Mouse (Mus musculus) urinary bladder, postnatal 25 days (tissue): ENCODE data around the gene Heca.
A peak's percentile ranks its signal among the peaks of the same experiment; 100 is the strongest.
"Not testable (repeated sequence)": the region's sequence is repeated elsewhere in the genome, so short reads cannot be mapped to it uniquely, and the experiment has no call there.

Experiments used
- DNase-seq: peaks from one replicate; pipeline ENCODE4 v3.0.0; 2022; ENCODE audit warnings: low spot score

The Heca gene

GRCm38 (mm10) chr10:17947960-17948730 lies at the start of gene Heca:
Gene Heca (minus strand): TSS chr10:17948067.
- DNase-seq = peak; percentile 84

- no peak for DNase-seq
Measured at GRCm38 (mm10) chr10:17990576-17990975, 42.7 kb upstream of the Heca start.

- DNase-seq = no peak
Measured at GRCm38 (mm10) chr10:17989136-17989535, 41.3 kb upstream of the Heca start.

GRCm38 (mm10) chr10:17987823-17988423 lies 40.1 kb upstream of the Heca start:
- no peak for DNase-seq

GRCm38 (mm10) chr10:17983313-17983712 lies 35.4 kb upstream of the Heca start:
- DNase-seq = no peak

GRCm38 (mm10) chr10:17966090-17966489 lies 18.2 kb upstream of the Heca start:
- DNase-seq = no peak

GRCm38 (mm10) chr10:17950761-17951160 lies 2.9 kb upstream of the Heca start:
- no peak for DNase-seq

GRCm38 (mm10) chr10:17947175-17947906 lies 526 bp downstream of the Heca start:
- DNase-seq = peak; percentile 65

- DNase-seq = not testable (repeated sequence)
Measured at GRCm38 (mm10) chr10:17946799-17947174, 1.1 kb downstream of the Heca start.

- DNase-seq = no peak
Measured at GRCm38 (mm10) chr10:17946046-17946445, 1.8 kb downstream of the Heca start.

GRCm38 (mm10) chr10:17933622-17934021 lies 14.2 kb downstream of the Heca start:
- no peak for DNase-seq

- no peak for DNase-seq
Measured at GRCm38 (mm10) chr10:17932131-17932530, 15.7 kb downstream of the Heca start.

- no peak for DNase-seq
Measured at GRCm38 (mm10) chr10:17931157-17931556, 16.7 kb downstream of the Heca start.

GRCm38 (mm10) chr10:17930445-17931083 lies 17.3 kb downstream of the Heca start:
- no peak for DNase-seq

- DNase-seq = no peak
Measured at GRCm38 (mm10) chr10:17925200-17925599, 22.7 kb downstream of the Heca start.

GRCm38 (mm10) chr10:17924166-17924565 lies 23.7 kb downstream of the Heca start:
- DNase-seq = no peak

- no peak for DNase-seq
Measured at GRCm38 (mm10) chr10:17921381-17921780, 26.5 kb downstream of the Heca start.

- no peak for DNase-seq
Measured at GRCm38 (mm10) chr10:17919971-17920370, 27.9 kb downstream of the Heca start.

GRCm38 (mm10) chr10:17919032-17919431 lies 28.8 kb downstream of the Heca start:
- no peak for DNase-seq

- DNase-seq = no peak
Measured at GRCm38 (mm10) chr10:17908731-17909130, 39.1 kb downstream of the Heca start.

- not testable (repeated sequence) for DNase-seq
Measured at GRCm38 (mm10) chr10:17906405-17906804, 41.5 kb downstream of the Heca start.

GRCm38 (mm10) chr10:17903449-17903848 lies 44.4 kb downstream of the Heca start:
- DNase-seq = no peak
